In genomic region chr6:17307461-17308115, GRCm38 (mm10) we compare ENCODE assay signal across 8 mouse cellular contexts. TPM values are rescaled to one million over a fixed set of nuclear protein-coding genes. Genes with fewer than 3 reads are reported as not detected.
DNase-seq lines count a peak whose midpoint lies in the region; ATAC-seq lines count a peak whose summit lies in the region.

No protein-coding gene starts in this region.

- peak; percentile 49 for DNase-seq in WW6 (ENCODE audit: low read depth, low spot score)
- DNase-seq in cerebellum, postnatal 36 days = peak; percentile 23 to 42
- DNase-seq in gastrocnemius, adult 18-20 months (ENCODE audit: low spot score) = peak; percentile 77
- DNase-seq in left cerebral cortex, adult 8-10 months (ENCODE audit: low spot score in 2 of 2) = peak; percentile 12 to 21
- DNase-seq in right cerebral cortex, postnatal 10 days (ENCODE audit: low spot score in 2 of 2) = peak; percentile 48 to 68
- peak; percentile 77 to 79 for DNase-seq in urinary bladder, postnatal 4 days (ENCODE audit: low spot score in 2 of 2)

- H3K36me3 ChIP-seq in hindbrain, embryonic 13.5 days = no peaks in the 10 kb centered on the region

- H3K4me3 ChIP-seq in hindbrain, embryonic 13.5 days = peak overlapping the region; percentile 48

- WGBS in hindbrain, embryonic 13.5 days = 2% methylated on average over 31 of the region's 31 CpGs

- peaks cover 23% of the 10 kb centered on the region for H3K4me1 ChIP-seq in hindbrain, embryonic 13.5 days (replicated peaks)

- H3K27me3 ChIP-seq in hindbrain, embryonic 13.5 days = peaks cover 48% of the 10 kb centered on the region

- H3K27ac ChIP-seq in hindbrain, embryonic 13.5 days = no peak overlapping the region

- peak overlapping the region; percentile 93 for H3K4me2 ChIP-seq in hindbrain, embryonic 13.5 days

- peak overlapping the region; percentile 15; the same call in 1 of the 2 replicates for H3K9ac ChIP-seq in hindbrain, embryonic 13.5 days

- H3K9me3 ChIP-seq in hindbrain, embryonic 13.5 days = no peaks in the 10 kb centered on the region

- peak; percentile 80 for ATAC-seq in hindbrain, embryonic 13.5 days (ENCODE audit: low FRiP score)
- peak; percentile 98 for ATAC-seq in megakaryocyte, adult 5-6 weeks (ENCODE audit: poor library complexity, severe bottlenecking)

RNA-seq across cellular contexts. Expression of gene Cav1, which starts 1.5 kb away (rescaled TPM):
- total RNA-seq in gastrocnemius, adult 18-20 months (2021) = 100 to 1,000 TPM; 102 to 138 TPM
- 19.6 and 19.8 TPM in 2 replicates for polyA plus RNA-seq in hindbrain, embryonic 13.5 days (2015; fragmentation: Nextera tagmentation; extraction: Ambion mirVana)
- total RNA-seq in left cerebral cortex, adult 8-10 months (2022) = 10 to 100 TPM; 16.8 to 17.9 (median 16.9) TPM
- not detected in 2 replicates for total RNA-seq in megakaryocyte, adult 5-6 weeks (2015)
- total RNA-seq in megakaryocyte, adult 5-6 weeks (2017) = not detected in 2 replicates

RNA-seq across cellular contexts. Expression of gene Cav2, which starts 26.6 kb away (rescaled TPM):
- total RNA-seq in gastrocnemius, adult 18-20 months (2021) = 10 to 100 TPM; 13.7 to 22.1 TPM
- 11.3 and 11.5 TPM in 2 replicates for polyA plus RNA-seq in hindbrain, embryonic 13.5 days (2015; fragmentation: Nextera tagmentation; extraction: Ambion mirVana)
- total RNA-seq in left cerebral cortex, adult 8-10 months (2022) = 10 to 100 TPM; 31.2 to 35.7 (median 33.2) TPM
- 15.2 and 16.2 TPM in 2 replicates for total RNA-seq in megakaryocyte, adult 5-6 weeks (2015)
- 8.4 and 9.1 TPM in 2 replicates for total RNA-seq in megakaryocyte, adult 5-6 weeks (2017)

Comparison
In these comparisons a context has a peak if more than half of its experiments do, and no peak if none do; other contexts are left out.
1. DNase-seq: peak in every context shown above with its lines; median percentile 78 in urinary bladder, postnatal 4 days; 77 in gastrocnemius, adult 18-20 months; 58 in right cerebral cortex, postnatal 10 days; 49 in WW6; 32 in cerebellum, postnatal 36 days; 16 in left cerebral cortex, adult 8-10 months.
2. RNA of gene Cav1, which starts 1.5 kb away (total RNA-seq): 102 to 138 TPM in gastrocnemius, adult 18-20 months and 16.8 to 17.9 TPM in left cerebral cortex, adult 8-10 months; not detected in megakaryocyte, adult 5-6 weeks; every median in the first group is over 10 times any median in the second.